Mouse (Mus musculus): Measurements from ENCODE around the gene Zdhhc15. TPM values are rescaled to one million over a fixed set of nuclear protein-coding genes. Genes with fewer than 3 reads are reported as not detected.

The Zdhhc15 gene
- polyA plus RNA-seq, 1 experiment from 2014 or later: 5.8 TPM

DNA sequence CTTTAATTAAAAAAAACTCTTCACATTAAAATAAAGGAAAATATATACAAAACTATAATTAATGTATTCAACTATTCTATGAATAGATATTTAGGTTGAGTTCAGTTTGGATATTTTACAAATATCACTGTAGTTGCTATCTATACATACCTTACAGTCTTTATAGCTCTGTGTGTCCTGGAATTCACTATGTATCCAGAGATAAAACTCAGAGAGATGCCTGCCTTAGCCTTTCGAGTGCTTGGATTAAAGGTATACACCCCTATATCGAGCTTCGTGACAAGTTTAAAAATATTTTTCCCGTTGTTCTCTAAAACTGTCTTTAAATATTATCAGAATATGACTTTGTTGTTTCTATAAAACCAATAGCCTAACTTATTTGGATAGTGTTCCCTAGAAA lies 128.2 kb downstream of the Zdhhc15 start:
- no peaks in the 10 kb centered on the region for H3K4me1 ChIP-seq (replicated peaks)
- H3K36me3 ChIP-seq: no peaks in the 10 kb centered on the region
- H3K9ac ChIP-seq: no peak overlapping the region
- ATAC-seq (ENCODE audit: low read depth): no peak
- H3K9me3 ChIP-seq: no peaks in the 10 kb centered on the region
- 94% methylated on average over 4 of the region's 4 CpGs for WGBS
- no peak overlapping the region for H3K4me2 ChIP-seq
- H3K27me3 ChIP-seq: peaks cover 58% of the 10 kb centered on the region
- no peak overlapping the region for H3K4me3 ChIP-seq
- H3K27ac ChIP-seq (replicated peaks): no peak overlapping the region

DNA sequence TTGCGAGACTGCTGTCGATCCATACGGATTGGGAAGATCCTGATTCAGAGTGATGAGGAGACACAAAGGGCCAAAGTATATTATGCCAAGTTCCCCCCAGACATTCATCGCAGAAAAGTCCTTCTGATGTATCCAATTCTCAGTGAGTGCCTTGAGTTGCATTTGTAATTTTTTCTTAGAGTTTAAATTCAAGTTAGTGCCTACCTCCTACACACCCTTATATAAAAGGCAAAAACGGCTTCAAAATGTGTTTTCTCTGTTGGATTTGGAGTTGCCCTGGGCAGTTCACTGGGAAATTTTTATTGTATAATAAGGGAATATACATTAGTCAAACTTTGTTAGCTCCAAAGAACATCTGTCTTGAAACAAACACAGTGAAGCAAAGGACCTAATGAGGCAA lies 169.1 kb downstream of the Zdhhc15 start:
- H3K4me2 ChIP-seq: no peak overlapping the region
- peaks cover 59% of the 10 kb centered on the region for H3K27me3 ChIP-seq
- no peak for ATAC-seq (ENCODE audit: low read depth)
- 72% methylated on average over 5 of the region's 5 CpGs for WGBS
- no peaks in the 10 kb centered on the region for H3K4me1 ChIP-seq (replicated peaks)
- H3K9ac ChIP-seq: no peak overlapping the region
- no peaks in the 10 kb centered on the region for H3K36me3 ChIP-seq
- no peak overlapping the region for H3K4me3 ChIP-seq
- no peaks in the 10 kb centered on the region for H3K9me3 ChIP-seq
- no peak overlapping the region for H3K27ac ChIP-seq (replicated peaks)

DNA sequence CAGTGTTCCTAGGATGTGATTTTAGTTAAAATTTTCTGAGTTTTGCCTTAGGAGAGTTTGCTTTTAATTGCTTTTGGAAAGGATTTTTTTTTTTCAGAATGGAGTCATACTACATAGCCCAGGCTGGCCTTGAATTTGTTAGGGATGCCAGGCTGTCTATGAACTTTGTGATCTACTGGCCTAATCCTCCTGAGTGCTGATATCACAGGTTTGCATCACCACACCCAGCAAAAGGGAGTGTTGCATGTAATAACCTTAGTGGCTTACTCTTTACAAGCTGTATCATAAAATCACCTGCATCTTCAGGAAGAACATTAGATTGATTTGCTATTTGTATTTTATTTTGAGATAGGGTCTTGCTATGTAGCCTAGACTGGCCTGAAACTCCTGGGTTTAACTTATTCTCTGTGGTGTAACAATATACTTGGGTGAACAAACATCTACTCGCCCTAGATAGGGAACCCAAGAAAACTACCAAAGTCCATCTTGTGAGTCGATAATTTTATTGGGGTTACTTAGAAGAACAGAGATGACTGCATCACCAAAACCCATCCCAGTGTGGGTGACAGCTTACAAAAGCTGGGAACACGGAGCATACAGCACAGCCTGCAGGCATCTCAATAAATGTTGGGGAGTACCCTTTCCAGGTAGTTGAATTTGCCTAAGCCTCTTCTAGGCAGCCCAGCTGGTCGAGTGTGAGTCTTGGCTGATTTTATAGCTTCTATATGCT lies 181.1 kb downstream of the Zdhhc15 start:
- 57% methylated on average over 4 of the region's 4 CpGs for WGBS
- H3K4me3 ChIP-seq: no peak overlapping the region
- H3K27ac ChIP-seq (replicated peaks): no peak overlapping the region
- H3K27me3 ChIP-seq: peaks cover 36% of the 10 kb centered on the region
- ATAC-seq (ENCODE audit: low read depth): no peak
- no peaks in the 10 kb centered on the region for H3K9me3 ChIP-seq
- H3K4me1 ChIP-seq (replicated peaks): no peaks in the 10 kb centered on the region
- no peak overlapping the region for H3K9ac ChIP-seq
- H3K36me3 ChIP-seq: no peaks in the 10 kb centered on the region
- H3K4me2 ChIP-seq: no peak overlapping the region

DNA sequence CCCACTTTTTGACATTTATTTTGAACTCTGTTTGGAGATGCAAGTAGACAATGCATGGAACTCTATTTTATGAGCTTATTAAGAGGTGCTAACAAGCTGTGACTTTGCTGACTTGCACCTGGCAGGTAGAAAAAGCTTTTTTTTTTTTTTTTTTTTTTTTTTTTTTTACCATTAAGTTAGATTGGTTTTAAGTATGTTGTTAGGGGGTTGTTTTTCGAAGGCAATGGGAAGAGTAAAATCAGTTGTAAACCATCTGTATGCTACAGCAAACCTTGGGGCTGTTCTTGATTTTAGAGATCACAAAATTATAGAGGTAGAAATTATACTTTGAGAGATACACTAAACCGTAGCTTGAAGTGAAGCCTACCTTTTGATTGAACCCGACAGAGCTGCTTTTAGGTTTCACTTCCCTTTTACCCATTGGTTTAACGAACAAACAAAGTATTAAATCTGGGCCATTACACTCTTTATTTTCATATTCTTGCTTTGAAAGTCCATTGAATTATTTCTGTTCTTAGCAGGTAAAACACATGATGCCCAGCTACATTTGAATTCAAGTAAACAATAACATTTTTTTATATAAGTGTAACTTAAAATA lies 181.9 kb downstream of the Zdhhc15 start:
- 87% methylated on average over 4 of the region's 4 CpGs for WGBS
- ATAC-seq (ENCODE audit: low read depth): no peak

DNA sequence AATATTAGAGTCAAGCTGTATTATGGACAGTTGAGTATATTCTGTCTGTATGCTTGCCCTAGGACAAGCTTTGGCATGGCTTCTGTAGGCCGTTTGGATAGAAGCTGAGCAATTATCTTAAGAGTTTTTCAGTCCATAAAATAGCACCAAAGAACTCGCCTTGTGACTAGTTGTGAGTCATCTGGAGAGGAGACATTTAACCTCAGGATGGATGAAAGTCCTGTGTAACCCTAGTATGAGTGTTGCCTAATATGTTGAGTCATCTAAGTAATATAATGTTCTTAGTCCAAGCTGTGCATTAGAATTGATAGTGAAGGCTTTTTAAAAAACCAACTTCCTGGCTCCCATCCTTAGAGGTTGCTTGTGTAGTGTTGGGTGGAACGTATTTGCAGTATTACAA lies 182.8 kb downstream of the Zdhhc15 start:
- Histone ChIP-seq H3K9me3 (no peaks in the 10 kb centered on the region), H3K9ac (no peak overlapping the region), H3K36me3 (no peaks in the 10 kb centered on the region), H3K27ac (replicated peaks) (no peak overlapping the region), H3K27me3 (peaks cover 46% of the 10 kb centered on the region), H3K4me3 (no peak overlapping the region), H3K4me2 (no peak overlapping the region), H3K4me1 (replicated peaks) (no peaks in the 10 kb centered on the region)
- 83% methylated on average over 3 of the region's 3 CpGs for WGBS
- no peak for ATAC-seq (ENCODE audit: low read depth)

More for the DNA sequence above, 181.9 kb downstream of the Zdhhc15 start:
- Histone ChIP-seq H3K9me3 (no peaks in the 10 kb centered on the region), H3K27me3 (peaks cover 39% of the 10 kb centered on the region), H3K4me3 (no peak overlapping the region), H3K27ac (replicated peaks) (no peak overlapping the region), H3K36me3 (no peaks in the 10 kb centered on the region), H3K4me1 (replicated peaks) (no peaks in the 10 kb centered on the region), H3K4me2 (no peak overlapping the region), H3K9ac (no peak overlapping the region)

Other genes starting within 250 kb of the Zdhhc15 start
- 1.3 and 2.2 TPM in 2 replicates for gene Uprt, start 188.2 kb downstream of the Zdhhc15 start, polyA plus RNA-seq (2015; fragmentation: Nextera tagmentation; extraction: Ambion mirVana)
- gene Magee2, start 186.2 kb upstream of the Zdhhc15 start, polyA plus RNA-seq (2015; fragmentation: Nextera tagmentation; extraction: Ambion mirVana): 17.6 and 19.3 TPM in 2 replicates

All from neural tube, embryonic 13.5 days (tissue).